ENCODE assay signal across 14 mouse cellular contexts in genomic region chr9:31648551-31648950, GRCm38 (mm10).
"Had no signal": no experiment of that assay in that cellular context is flagged by ENCODE, and none has a peak within 500 bp of the region (broad histone marks: within the 10 kb centered on the region; RNA-seq: fewer than 3 reads in every experiment).

No protein-coding gene starts in this region.

- DNase-seq: gastrocnemius, adult 2 months; gastrocnemius, postnatal 10 days; gastrocnemius, postnatal 25 days; heart, adult 2 months; heart, postnatal 10 days; heart, postnatal 36 days; kidney, adult 11 months; kidney, adult 2 months; kidney, adult 9 months; kidney, postnatal 14 days; kidney, postnatal 36 days; layer of hippocampus, adult 9-11 months; layer of hippocampus, postnatal 36 days; left cerebral cortex, postnatal 4 days had no signal
